Mouse (Mus musculus) thymus, postnatal 0 days (tissue): ENCODE results near the gene Tenm2. TPM values are rescaled to one million over a fixed set of nuclear protein-coding genes. Genes with fewer than 3 reads are reported as not detected.

Source experiments
- DNase-seq: peaks from one replicate; pipeline ENCODE4 v3.0.0-alpha.2; 2015; ENCODE audit warnings: low spot score
- polyA plus RNA-seq: library from polyadenylated mRNA; unstranded; fragments of >200 nt; fragmentation: Nextera tagmentation; extraction: Ambion mirVana; gene quantifications from 2 replicates; pipeline ENCODE4 v1.2.1, GENCODE M21; 2015

Tenm2 gene
- polyA plus RNA-seq, 1 experiment from 2014 or later: 1.2 TPM

DNA sequence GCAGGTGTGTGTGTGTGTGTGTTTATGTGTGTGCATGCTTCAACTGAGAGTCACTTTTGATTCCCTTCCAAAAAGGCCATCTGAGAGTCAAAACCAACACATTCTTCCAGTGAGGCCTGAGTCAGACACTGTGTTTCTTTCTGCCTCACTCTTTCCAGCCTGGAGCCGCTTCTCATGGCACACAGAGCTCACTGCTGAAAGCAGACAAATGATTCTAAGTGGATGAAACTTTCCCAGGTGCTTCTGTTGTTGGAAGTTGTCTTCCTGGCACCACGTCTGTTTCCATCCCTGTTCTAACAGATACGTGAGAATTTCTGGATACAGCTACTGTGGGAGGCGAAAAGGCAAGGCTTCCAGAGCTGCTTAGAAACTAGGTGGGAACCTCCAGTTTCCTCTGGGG, 747.1 kb downstream of the Tenm2 start:
- no peak for DNase-seq

DNA sequence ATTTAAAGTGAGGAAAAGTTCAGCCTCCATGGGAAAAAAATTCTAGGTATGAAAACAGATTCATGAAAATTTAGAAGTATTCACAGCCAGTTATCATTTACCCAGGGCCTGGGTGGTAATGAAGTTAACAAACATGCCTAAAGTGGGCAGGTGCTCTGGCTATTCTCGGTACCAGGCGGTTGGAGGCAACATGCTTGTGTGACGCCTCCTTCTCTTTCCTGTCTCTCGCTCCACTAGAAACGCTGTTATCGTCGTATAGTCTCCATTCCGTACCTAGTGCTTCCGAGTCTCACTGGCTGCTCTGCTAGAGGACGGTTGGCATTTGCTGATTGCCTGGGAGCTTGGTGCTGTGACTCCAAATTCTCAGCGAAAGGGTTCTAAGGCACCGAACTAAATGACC, 749.7 kb downstream of the Tenm2 start:
- no peak for DNase-seq

DNA sequence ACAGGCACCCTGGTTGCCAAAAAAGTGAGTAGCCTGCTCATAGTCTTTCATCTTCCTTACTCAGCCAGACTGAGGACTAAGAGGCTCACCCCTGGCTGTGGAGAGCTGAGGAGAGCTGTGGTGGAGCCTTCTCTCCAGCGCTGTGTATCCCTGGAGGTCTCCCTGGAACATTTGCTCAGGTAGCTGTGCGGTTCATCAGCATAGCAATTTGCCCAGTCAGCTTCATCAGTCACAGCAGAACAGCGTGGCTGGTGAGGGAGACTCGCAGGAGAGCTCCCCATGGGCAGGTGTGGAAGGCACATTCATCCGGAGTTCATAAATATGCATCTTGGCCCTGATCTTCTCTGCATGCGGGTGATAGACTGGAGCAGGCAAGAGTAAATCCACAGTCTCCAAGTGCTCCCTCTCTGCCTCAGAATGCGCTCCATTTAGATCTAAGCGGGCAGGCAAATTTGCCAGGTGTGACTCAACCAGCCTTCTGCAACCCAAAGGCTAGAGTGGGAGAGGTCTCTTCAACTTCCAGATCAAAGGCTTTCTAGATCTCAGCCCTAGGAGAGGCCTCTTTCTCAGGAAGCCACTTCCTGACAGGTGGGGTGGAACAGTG, 751.2 kb downstream of the Tenm2 start:
- no peak for DNase-seq

DNA sequence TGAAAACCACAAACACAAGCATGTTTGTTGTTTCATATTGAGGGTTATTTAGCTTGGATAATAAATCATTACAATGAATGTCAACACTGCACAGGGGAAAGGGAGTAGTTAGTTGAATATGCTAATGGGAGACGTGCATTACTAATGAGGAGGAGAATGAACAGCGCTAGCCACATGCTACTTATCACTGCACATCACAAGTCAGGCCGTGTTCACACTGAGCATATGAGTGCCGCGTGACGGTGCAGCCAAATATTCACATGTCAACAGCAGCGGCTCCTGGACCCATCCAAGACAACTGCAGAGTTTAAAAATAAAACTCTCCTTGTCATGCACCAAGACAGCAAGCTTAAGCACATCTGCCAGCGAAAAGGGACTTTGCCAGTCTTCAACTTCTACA, 753.6 kb downstream of the Tenm2 start:
- no peak for DNase-seq

DNA sequence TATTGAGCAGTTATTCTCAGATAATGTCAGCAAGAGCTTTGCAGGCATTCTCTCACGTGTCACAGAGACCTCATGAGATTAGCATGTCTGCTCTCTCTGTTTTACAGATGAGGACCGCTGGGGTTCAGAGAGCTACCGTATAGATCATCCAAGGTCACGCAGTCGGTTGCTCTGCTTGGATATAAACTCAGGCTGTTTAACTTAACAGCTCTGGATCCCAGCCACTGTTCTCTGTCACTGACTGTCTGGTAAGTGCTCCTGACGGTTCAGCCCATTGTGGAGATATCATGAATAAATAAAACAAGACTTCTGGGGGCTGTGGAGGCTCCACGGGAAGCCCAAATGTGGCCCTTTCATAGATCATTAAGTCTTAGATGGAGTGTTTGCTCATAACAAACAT, 754.2 kb downstream of the Tenm2 start:
- DNase-seq: no peak

DNA sequence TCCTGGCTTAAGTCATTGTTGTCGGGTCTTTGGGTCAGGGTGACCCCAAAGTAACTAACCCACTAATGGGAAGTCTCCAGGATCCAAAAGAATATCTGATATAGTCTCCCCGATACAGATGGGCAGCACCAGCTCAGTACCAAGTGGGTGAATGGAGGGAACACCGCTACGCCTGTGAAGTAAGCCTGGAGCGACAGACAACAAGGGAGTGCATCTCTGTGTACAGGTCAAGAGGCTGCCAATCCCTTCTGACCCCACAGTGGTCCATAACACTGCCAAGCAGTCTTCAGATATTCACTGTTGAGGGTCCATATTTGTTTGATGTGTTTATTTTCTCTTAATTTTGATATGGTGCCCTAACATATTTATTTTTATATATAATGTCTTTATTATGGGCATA, 754.7 kb downstream of the Tenm2 start:
- no peak for DNase-seq

DNA sequence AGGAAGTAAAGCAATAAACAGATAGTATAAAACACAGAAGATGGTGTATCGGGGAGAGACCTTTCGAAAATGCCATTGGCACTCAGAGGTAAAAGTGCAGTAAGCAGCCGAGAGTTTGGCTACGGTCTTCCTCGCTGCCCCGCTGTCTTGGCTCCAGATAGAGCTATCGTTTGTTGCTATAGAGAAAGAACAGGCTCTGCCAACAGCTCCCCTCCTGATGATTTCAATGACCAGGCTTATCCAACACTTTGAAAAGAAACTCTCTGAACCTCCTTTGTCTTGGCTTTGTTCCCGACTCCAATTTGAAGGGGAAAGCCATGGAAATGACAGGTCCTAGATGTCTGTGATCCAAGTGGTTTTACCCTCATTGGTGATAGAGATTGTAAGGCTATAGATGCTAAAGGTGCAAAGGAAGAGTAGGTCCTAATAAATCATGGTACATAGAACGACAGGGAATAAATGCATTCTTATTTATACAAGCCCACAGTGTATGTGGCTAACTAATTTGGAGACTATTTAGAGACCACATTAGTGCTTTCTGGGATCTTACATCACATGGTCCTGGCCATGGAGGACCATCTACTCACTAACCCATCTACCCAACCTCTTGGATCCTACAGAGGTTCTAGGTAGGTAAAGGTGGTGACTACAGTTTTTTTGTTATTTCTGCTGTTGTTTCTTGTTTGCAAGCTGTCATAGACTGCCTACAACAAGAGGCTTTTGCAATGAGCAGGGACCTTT, 765.8 kb downstream of the Tenm2 start:
- DNase-seq: no peak

DNA sequence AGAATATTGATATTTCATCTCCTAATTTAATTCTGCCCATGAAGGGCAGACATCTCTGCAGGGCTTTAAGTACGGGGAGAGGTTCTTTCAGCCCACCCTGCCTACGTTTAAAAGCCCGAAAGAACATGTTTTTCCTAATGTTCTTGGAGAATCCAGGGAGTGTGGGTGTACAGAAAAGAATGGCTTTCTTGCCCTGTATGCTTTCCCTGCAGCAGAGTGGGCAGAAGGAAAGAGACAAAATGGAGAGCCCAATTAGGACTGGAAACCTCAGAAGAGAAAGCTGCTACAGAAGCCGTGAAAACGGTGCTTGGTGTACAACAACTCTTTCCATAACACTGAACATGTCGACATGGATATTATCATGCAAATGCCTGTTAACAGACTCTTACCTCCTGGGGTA, 777.3 kb downstream of the Tenm2 start:
- DNase-seq: no peak

DNA sequence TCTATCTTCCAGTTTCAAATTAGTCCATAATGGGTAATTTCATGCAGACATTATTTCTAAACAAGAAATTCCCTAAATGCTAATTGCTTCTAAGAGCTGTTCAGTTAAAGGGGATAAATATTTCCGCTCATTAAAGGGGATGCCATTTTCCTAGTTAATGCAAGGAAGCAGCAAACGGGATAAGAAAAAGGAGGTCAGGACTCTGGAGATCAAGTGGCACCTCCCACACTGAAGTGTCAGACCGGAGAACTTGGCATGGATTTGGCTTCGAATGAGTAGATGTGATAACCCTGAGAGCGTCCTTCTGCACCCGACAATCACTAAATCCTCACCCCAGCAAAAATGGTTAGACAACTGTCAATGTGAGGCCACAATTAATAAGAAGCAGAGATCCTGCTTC, 781.7 kb downstream of the Tenm2 start:
- no peak for DNase-seq

DNA sequence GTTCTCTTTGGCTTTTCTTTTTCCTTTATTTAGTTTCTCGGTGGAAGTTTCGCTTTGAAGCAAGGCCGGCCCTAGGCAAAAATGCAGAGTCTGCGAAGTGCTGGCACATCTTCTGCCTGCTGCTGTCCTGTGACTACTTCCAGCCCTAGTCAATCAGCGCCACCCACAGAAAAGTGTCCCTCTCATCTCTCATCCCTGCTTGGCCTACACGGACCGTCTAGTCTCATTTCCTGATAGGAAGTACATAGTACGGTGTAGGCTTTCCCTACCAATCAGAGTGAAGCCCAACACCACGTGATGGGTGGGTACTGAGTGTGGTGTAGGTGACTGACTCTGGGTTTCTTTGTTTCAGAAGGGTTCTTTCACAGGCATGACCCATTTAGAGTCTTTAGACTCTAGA, 783.3 kb downstream of the Tenm2 start:
- no peak for DNase-seq

DNA sequence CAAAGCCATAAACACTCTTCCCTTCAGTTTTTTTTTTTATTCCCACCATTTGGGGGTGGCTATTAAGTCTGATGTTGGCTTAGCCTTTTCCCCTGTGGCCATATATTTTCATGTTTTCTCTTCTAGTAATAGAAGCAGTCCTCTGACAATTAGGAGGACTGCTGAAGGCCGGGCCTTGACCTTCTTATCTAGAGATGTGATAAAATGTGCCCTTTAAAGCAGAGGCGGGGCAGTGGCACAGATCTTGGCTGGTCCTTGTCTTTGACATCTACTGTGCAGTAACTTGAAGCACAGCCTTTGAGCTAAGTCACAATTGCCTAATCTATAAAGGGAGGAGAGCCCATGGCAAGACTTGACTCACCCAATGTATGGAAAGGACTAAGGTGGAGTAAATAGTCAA, 789.4 kb downstream of the Tenm2 start:
- DNase-seq: no peak

DNA sequence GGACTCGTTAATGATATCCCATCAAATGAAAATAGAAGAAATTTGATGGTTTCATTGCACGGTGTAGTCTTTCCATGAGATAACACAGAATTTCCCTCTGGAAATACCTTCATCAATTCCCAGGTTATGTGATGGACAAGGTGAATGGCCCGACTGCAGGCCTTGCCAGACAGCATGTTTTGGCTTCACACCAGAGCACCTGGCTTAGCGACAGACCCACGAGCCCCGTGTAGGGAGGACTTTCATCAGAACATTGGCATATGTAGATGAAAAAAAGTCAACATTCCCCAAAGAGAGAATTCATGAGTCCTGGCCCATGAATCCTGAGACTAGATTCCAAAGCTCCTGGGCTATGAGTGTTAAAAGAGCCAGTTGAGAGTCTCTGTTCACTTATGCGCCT, 791.9 kb downstream of the Tenm2 start:
- no peak for DNase-seq

DNA sequence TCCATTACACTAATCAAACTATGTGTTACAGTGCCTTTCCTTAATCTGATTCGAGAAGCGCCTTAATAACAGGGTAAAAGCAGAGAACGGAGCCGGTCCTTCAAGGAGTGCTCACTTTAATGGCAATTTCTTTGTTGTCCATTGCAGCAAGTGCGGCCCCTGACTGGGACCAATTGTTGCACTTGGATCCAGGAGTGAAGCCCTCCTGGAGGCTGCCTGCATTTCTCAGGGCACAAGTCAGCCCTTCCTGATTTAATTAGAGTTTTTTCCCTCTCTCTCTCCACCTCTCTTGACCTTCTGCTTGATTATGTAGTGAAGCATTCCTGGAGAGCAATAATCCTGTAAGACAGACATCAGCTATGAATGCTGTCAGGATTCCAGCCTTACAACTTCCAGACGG, 794.0 kb downstream of the Tenm2 start:
- no peak for DNase-seq

DNA sequence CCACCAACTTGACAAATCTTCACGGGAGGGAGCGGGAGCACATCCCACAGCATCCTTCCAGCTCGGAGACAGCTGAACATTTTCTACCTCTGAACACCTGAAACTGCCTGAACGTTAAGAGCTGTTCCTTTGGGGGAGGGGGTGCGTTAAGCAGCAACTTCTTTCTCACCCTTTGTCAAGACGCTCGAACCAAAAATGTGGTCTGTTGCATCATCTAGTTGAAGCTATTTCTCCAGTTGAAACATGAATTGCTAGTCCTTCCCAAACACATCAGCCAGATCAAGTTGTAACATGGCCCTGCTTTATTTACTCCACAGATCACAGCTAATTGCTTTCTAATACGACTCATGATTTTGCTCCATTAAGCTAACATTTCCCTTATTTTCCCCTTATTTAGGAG, 799.5 kb downstream of the Tenm2 start:
- DNase-seq: no peak

DNA sequence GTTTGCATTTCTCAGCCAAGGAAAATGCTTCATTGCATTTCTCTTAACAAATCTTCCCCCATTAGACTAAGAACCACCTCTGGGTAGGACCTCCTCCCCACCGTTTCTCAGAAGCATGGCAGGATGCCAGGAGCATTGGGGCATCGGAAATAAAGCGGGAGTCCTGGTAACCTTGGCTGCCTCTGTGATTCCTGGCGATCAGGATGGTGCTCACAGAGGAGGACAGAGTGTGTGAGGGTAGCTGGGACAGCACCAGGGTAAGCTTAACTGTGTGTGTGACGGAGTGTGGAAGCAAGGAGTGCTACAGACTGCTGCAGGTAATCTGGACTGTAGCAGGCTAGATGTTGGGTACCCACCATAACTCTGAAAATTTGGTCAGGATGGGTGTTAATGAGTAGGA, 806.8 kb downstream of the Tenm2 start:
- DNase-seq: no peak

DNA sequence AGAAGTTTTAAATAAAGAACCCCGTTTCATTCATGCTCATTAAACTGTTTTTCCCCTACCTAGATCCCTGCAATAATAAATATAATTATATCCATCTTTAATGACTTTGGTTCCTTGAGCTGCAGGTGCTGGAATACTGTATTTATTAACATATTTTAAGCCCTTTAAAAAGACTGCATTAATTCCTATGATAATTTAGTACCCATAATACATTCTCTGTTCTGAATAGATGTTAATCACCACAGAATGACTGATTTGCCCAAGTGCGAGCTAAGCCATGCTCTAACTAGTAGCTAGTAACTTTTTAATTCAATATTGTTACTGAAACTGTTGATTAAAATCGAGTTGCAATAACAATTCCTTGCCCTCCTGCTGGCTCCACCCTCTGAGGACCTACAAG, 810.8 kb downstream of the Tenm2 start:
- no peak for DNase-seq

DNA sequence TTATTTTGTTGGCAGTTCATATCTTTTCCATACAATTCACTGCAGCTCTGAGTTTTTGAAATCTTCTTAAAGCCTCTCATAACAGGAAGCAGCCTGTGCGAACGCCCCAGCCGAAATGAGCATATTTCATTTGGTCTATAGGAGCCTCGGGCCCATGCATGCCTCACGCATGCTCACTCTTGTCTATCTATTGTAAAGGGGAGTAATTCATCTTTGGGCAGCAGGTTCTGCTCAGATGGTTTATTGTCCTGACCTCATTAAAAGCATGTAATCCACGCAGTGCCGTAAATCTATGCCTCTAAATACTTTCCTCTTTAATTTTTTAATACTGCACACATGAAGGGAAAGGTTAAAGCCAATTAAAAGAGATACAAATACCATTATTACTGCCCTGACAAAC, 815.7 kb downstream of the Tenm2 start:
- DNase-seq: no peak

DNA sequence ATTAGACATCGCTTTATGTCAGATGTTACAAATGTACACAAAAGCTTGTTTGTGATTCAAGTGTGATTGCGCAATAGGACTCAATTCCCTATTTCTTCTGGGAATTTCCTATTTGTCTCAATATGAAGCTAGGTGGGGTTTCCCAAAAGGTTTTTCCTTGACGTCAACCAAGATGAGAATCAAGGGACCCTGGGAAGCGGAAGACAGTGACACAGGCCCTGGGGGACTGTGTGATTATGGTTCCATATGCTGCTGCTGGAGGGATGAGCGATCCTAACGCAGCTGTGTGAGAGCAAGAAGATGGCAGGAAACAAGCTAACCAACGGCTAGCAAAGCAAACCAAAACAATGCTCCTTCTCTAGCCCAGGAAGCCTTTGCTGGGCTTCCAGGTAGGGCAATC, 820.5 kb downstream of the Tenm2 start:
- DNase-seq: no peak

DNA sequence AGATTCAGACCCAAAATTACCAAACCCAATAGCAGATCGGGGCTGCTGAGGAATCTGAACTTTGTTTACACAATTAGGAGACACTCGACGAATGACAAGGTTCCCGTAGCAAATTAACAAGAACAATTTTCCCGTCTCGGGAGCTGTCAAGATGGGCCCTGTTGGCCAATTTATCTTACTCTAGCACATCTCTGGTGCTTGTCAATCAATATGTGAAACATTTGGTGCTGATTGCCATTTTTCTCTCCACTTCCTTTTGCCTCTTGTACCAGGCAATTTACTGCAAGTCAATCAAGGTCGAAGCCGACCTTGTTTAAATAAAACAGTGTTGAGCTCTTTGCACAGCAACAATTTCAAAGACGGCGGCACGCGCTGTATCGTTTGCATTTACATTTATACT, 824.9 kb downstream of the Tenm2 start:
- no peak for DNase-seq

DNA sequence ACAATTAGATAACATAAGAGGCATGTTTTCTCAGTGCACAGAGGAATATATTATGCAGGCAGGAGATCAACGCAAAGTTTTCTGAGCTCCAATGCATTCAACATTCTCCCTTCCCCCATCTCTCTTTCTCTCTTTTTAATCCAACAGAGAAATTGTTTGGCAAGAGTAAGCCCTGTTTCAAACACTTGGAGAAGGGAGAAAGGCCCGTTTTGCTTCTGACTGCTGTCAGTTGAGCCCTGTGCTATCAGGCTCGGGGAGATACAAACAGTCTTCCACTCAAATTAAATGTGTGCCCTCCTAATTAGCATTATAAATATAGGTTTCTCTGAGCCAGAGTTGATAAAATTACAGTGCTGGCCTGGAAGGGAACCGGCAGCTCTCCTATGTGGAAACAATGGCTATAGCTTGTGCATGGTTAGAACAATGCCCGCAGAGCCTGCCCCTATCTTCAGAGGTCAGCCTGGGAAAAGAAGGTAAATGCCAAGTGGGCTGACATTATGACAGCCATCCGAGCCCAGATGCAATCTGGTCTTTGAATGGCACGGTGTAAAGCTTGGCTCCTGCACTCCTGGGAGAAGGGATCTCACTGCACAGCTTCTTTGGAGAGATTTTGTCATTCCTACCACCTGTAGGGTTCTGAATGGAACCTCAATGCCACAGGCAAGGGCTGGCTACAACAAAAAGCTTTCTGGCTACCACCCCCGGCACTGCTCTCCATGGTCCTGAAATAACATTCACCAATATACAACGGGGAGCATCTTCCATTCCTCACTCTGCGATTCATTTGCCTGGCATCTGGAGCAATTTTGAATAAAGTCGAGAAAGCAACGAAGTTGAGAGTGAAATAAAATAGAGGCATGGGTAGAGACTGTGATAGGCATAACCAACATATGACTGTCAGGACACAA, 839.7 kb downstream of the Tenm2 start:
- DNase-seq: no peak

DNA sequence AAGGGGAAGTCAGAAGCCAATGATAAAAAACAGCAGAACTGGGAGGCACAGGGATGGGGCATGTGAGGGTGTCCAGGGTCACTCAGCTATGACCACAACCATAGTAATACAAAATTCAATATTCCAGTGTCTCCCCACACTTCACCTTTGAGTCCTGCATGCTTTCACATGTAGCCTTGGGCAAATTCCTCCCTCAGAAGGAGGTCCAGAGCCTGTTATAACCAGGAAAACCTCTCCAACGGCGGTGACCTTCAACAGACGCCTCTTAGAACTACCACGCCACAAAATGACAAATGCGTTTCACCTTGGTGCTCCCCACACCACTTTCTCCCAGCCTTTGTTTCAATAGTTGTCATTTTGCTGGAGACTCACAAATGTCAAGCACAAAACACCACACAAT, 851.1 kb downstream of the Tenm2 start:
- DNase-seq: no peak

DNA sequence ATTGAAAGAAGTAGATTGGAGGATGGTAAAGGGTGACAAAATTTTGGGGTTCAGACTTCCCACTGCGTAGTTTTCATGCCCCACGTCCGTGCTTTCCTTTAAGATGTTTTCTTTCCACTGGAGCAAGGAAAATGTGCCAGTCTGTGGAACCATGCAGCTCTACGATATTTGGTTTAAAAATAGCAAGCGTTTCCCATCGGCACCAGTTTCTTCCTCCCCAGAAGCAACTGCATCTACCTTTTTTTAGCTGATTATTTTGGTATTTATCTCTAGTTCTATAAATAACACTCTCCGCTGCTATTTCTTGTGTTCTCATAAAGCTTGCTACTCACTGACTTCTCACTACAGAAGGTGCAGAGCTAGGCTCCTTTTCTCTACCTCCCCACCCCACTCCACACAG, 864.0 kb downstream of the Tenm2 start:
- DNase-seq: no peak

DNA sequence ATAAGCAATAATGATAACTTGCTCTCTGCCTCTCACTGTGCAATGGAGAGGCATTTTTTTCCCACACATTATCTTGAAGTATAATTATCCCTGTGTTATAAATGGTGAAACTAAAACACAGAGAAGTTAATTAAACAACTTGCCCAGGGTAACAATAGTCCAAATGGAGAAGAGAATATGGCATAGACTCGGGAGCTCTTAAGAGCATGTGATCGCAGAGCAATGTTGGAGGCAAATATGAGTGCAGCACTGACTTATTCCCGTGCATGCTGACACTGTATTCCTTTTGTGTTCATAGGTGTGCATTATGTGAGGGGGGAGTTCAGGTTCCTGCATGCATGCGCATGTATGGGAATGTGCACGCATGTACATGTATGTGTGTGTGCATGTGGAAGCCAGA, 870.7 kb downstream of the Tenm2 start:
- DNase-seq: no peak
